Mouse (Mus musculus): ENCODE data around the gene Cox20. TPM values are rescaled to one million over a fixed set of nuclear protein-coding genes. Genes with fewer than 3 reads are reported as not detected.

The Cox20 gene
- total and polyA plus RNA-seq, 3 experiments: 9.9 to 26.0 (median 19.1) TPM

- Histone ChIP-seq H3K4me3 (replicated peaks in 1 of 3; ENCODE audit: low read depth in 2 of 3, low read length in 2 of 3, poor library complexity in 1 of 3) (no peak overlapping the region), H3K9me3 (replicated peaks; ENCODE audit: low read length) (no peaks in the 10 kb centered on the region), H3K27me3 (replicated peaks) (no peaks in the 10 kb centered on the region), H3K79me2 (replicated peaks; ENCODE audit: control insufficient read depth, extremely low read depth, insufficient read depth, poor library complexity, severe bottlenecking) (peaks cover 52% of the 10 kb centered on the region), H3K36me3 (replicated peaks in 1 of 2; ENCODE audit: control insufficient read depth in 1 of 2, insufficient read depth in 1 of 2, low read length in 1 of 2) (peaks cover 43 to 96% of the 10 kb centered on the region in 2 experiments), H3K9ac (ENCODE audit: insufficient read depth, low read depth) (no peak overlapping the region), H3K27ac (ENCODE audit: insufficient read depth, low read depth) (no peak overlapping the region), H3K4me2 (ENCODE audit: insufficient read depth, low read depth, poor library complexity, severe bottlenecking) (no peak overlapping the region), H3K4me1 (ENCODE audit: control insufficient read depth in 1 of 2, insufficient read depth in 2 of 2) (peaks cover 2 to 44% of the 10 kb centered on the region in 2 experiments; a peak in 3 of 4 replicates)
- dilution Hi-C loops (cut with MboI; ENCODE audit: extremely low pct_ligation_motif_present, extremely low pct_unique_long_range_greater_than_20kb, low sequenced_read_pairs) (no loop called here), in situ Hi-C loops (cut with MboI; ENCODE audit: low pct_ligation_motif_present, low pct_unique_long_range_greater_than_20kb, low sequenced_read_pairs) (no loop called here)
- DNase-seq (ENCODE audit: extremely low read depth): no peak
- no peak for TF ChIP-seq RAD21 (IDR thresholded peaks at IDR 0.05; ENCODE audit: low read depth, low read length)
Observed at GRCm38 (mm10) chr1:178329946-178330345, 11.0 kb downstream of the Cox20 start.

- DNase-seq (ENCODE audit: extremely low read depth): no peak
- Histone ChIP-seq H3K36me3 (replicated peaks in 1 of 2; ENCODE audit: control insufficient read depth in 1 of 2, insufficient read depth in 1 of 2, low read length in 1 of 2) (peaks cover 25 to 48% of the 10 kb centered on the region in 2 experiments), H3K9ac (ENCODE audit: insufficient read depth, low read depth) (peak overlapping the region; percentile 99), H3K9me3 (replicated peaks; ENCODE audit: low read length) (no peaks in the 10 kb centered on the region), H3K4me1 (ENCODE audit: control insufficient read depth in 1 of 2, insufficient read depth in 2 of 2) (peaks cover 2 to 36% of the 10 kb centered on the region in 2 experiments; a peak in 3 of 4 replicates), H3K27ac (ENCODE audit: insufficient read depth, low read depth) (peak overlapping the region; percentile 56; the same call in 1 of the 2 replicates), H3K4me3 (replicated peaks in 1 of 3; ENCODE audit: low read depth in 2 of 3, low read length in 2 of 3, poor library complexity in 1 of 3) (peak overlapping the region; percentile 64 to 100 (median 99)), H3K79me2 (replicated peaks; ENCODE audit: control insufficient read depth, extremely low read depth, insufficient read depth, poor library complexity, severe bottlenecking) (peaks cover 58% of the 10 kb centered on the region), H3K4me2 (ENCODE audit: insufficient read depth, low read depth, poor library complexity, severe bottlenecking) (peak overlapping the region; percentile 70; the same call in 1 of the 2 replicates), H3K27me3 (replicated peaks) (no peaks in the 10 kb centered on the region)
- TF ChIP-seq JUN (IDR thresholded peaks at IDR 0.05; ENCODE audit: insufficient read depth, low read depth, low read length) (no peak), CTCF (conservative IDR thresholded peaks at IDR 0.05 in 1 of 2, IDR thresholded peaks at IDR 0.05 in 1 of 2; ENCODE audit: low read depth in 2 of 2, low read length in 2 of 2) (no peak)
- in situ Hi-C loops (cut with MboI; ENCODE audit: low pct_ligation_motif_present, low pct_unique_long_range_greater_than_20kb, low sequenced_read_pairs): no loop called here
- dilution Hi-C loops (cut with MboI; ENCODE audit: extremely low pct_ligation_motif_present, extremely low pct_unique_long_range_greater_than_20kb, low sequenced_read_pairs): no loop called here
Observed at GRCm38 (mm10) chr1:178335860-178336261, 16.9 kb downstream of the Cox20 start.

GRCm38 (mm10) chr1:178336289-178336775 lies 17.4 kb downstream of the Cox20 start:
- peaks cover 2 to 31% of the 10 kb centered on the region in 2 experiments; a peak in 3 of 4 replicates for H3K4me1 ChIP-seq (ENCODE audit: control insufficient read depth in 1 of 2, insufficient read depth in 2 of 2)
- DNase-seq (ENCODE audit: extremely low read depth): peak; percentile 90
- peak; percentile 65; the same call in 1 of the 2 replicates for TF ChIP-seq POLR2A (IDR thresholded peaks at IDR 0.05; ENCODE audit: low read depth, low read length)
- no peak for TF ChIP-seq RCOR1 (conservative IDR thresholded peaks at IDR 0.05; ENCODE audit: low read depth, low read length)
- no peaks in the 10 kb centered on the region for H3K9me3 ChIP-seq (replicated peaks; ENCODE audit: low read length)
- H3K36me3 ChIP-seq (replicated peaks in 1 of 2; ENCODE audit: control insufficient read depth in 1 of 2, insufficient read depth in 1 of 2, low read length in 1 of 2): peaks cover 21 to 43% of the 10 kb centered on the region in 2 experiments
- H3K9ac ChIP-seq (ENCODE audit: insufficient read depth, low read depth): peak overlapping the region; percentile 99
- H3K4me2 ChIP-seq (ENCODE audit: insufficient read depth, low read depth, poor library complexity, severe bottlenecking): 0 out of 2 replicates have a peak overlapping the region, but pooled peaks have one; percentile 70
- dilution Hi-C loops (cut with MboI; ENCODE audit: extremely low pct_ligation_motif_present, extremely low pct_unique_long_range_greater_than_20kb, low sequenced_read_pairs) (no loop called here), in situ Hi-C loops (cut with MboI; ENCODE audit: low pct_ligation_motif_present, low pct_unique_long_range_greater_than_20kb, low sequenced_read_pairs) (no loop called here)
- H3K79me2 ChIP-seq (replicated peaks; ENCODE audit: control insufficient read depth, extremely low read depth, insufficient read depth, poor library complexity, severe bottlenecking): peaks cover 54% of the 10 kb centered on the region
- no peaks in the 10 kb centered on the region for H3K27me3 ChIP-seq (replicated peaks)
- H3K27ac ChIP-seq (ENCODE audit: insufficient read depth, low read depth): peak overlapping the region; percentile 56; the same call in 1 of the 2 replicates
- peak overlapping the region; percentile 64 to 100 (median 99) for H3K4me3 ChIP-seq (replicated peaks in 1 of 3; ENCODE audit: low read depth in 2 of 3, low read length in 2 of 3, poor library complexity in 1 of 3)

All from CH12.LX (cell line).